Mouse (Mus musculus) brain, adult 10 weeks (tissue): ENCODE results near the gene Pcgf3. TPM values are rescaled to one million over a fixed set of nuclear protein-coding genes. Genes with fewer than 3 reads are reported as not detected.

ENCODE experiments used
- polyA plus RNA-seq: library from polyadenylated mRNA; stranded (reverse); fragments of 350-450 nt; fragmentation: Illumina TruSeq; extraction: RNeasy Lipid Tissue Mini Kit (QIAGEN cat#74804); gene quantifications from one replicate; pipeline ENCODE4 v1.2.3, GENCODE M21; 2015; ENCODE audit warnings: low read depth, low replicate concordance

The Pcgf3 gene
- polyA plus RNA-seq, result 17.0 TPM

GRCm38 (mm10) chr5:108461082-108462065 lies at the start of gene Pcgf3:
Gene Pcgf3, plus strand, starts transcription at chr5:108461232.

GRCm38 (mm10) chr5:108433804-108434587 lies 27.0 kb upstream of the Pcgf3 start, which contains the start of gene Atp5k:
Gene Atp5k, minus strand, starts transcription at chr5:108434448.

GRCm38 (mm10) chr5:108448785-108449668 lies 12.0 kb upstream of the Pcgf3 start, which contains the start of gene Mfsd7a:
Gene Mfsd7a, minus strand, starts transcription at chr5:108448891.

GRCm38 (mm10) chr5:108549489-108550206 lies 88.6 kb downstream of the Pcgf3 start, which contains the start of gene Cplx1:
Gene Cplx1, minus strand, starts transcription at chr5:108550024.

Other genes starting within 250 kb of the Pcgf3 start
- 39.5 TPM for gene Dr1, start 192.3 kb upstream of the Pcgf3 start, polyA plus RNA-seq
- gene Pigg, start 148.6 kb upstream of the Pcgf3 start, polyA plus RNA-seq, result 12.1 TPM
- gene Gm42517, start 93.3 kb upstream of the Pcgf3 start, polyA plus RNA-seq, result 32.2 TPM
- 0.21 TPM for gene Pde6b, start 72.8 kb upstream of the Pcgf3 start, polyA plus RNA-seq
- 1,292 TPM for gene Atp5k, start 26.8 kb upstream of the Pcgf3 start, polyA plus RNA-seq
- 0.46 TPM for gene Mfsd7a, start 12.3 kb upstream of the Pcgf3 start, polyA plus RNA-seq
- 706 TPM for gene Cplx1, start 88.8 kb downstream of the Pcgf3 start, polyA plus RNA-seq
- gene Gak, start 168.5 kb downstream of the Pcgf3 start, polyA plus RNA-seq, result 76.0 TPM
- gene Tmem175, start 168.5 kb downstream of the Pcgf3 start, polyA plus RNA-seq, result 39.2 TPM
- 16.7 TPM for gene Idua, start 199.1 kb downstream of the Pcgf3 start, polyA plus RNA-seq
- 37.9 TPM for gene Dgkq, start 208.4 kb downstream of the Pcgf3 start, polyA plus RNA-seq
- gene Slc26a1, start 214.3 kb downstream of the Pcgf3 start, polyA plus RNA-seq, result 1.3 TPM
- gene Fgfrl1, start 231.2 kb downstream of the Pcgf3 start, polyA plus RNA-seq, result 20.9 TPM